Mouse (Mus musculus) MEL (cell line): ENCODE measurements at regions not wholly inside any gene's neighbourhood (a gene's known extent, or its start where the extent isn't known, plus 50 kb on each side); places are given as distances from the start of the nearest gene placed in this dataset.
A peak's percentile ranks its signal among the peaks of the same experiment; 100 is the strongest.

ENCODE experiments used
- DNase-seq: peaks from one replicate; pipeline ENCODE4 v3.0.0; 2011; ENCODE audit warnings: low read depth, low spot score
- H3K27ac ChIP-seq: 2 replicates; pipeline ENCODE4 v1.5.1; 2012; ENCODE audit warnings: low read depth, mild to moderate bottlenecking, control low read depth, low read length, moderate library complexity; ENCODE audit not compliant: control insufficient read depth
- H3K27me3 ChIP-seq, 2 experiments: fragments of 150-350 bp in 1 of 2; sonication (generic) in 1 of 2; 2 replicates each; pipeline ENCODE4 v1.6.1; 2012; ENCODE audit warnings: low read length in 2 of 2, mild to moderate bottlenecking in 2 of 2, improper control_type of control experiment in 1 of 2, moderate library complexity in 1 of 2; ENCODE audit not compliant: insufficient read depth in 2 of 2, control insufficient read depth in 1 of 2
- H3K36me3 ChIP-seq, 2 experiments: 2 replicates each; pipeline ENCODE4 v1.6.1; 2012 to 2014; ENCODE audit warnings: low read length in 2 of 2, improper control_type of control experiment in 1 of 2, inconsistent platforms in 1 of 2, mild to moderate bottlenecking in 1 of 2; ENCODE audit not compliant: insufficient read depth in 2 of 2, control insufficient read depth in 1 of 2
- H3K4me1 ChIP-seq, 2 experiments: fragments of 150-350 bp in 1 of 2; sonication (generic) in 1 of 2; 2 replicates each; pipeline ENCODE4 v1.6.1; 2012; ENCODE audit warnings: low read length in 2 of 2, improper control_type of control experiment in 1 of 2, mild to moderate bottlenecking in 1 of 2; ENCODE audit not compliant: insufficient read depth in 2 of 2, control insufficient read depth in 1 of 2
- H3K4me3 ChIP-seq, 2 experiments: fragments of 150-350 bp in 1 of 2; sonication (generic) in 1 of 2; 2 replicates each; pipeline ENCODE4 v1.5.1; 2012; ENCODE audit warnings: low read depth in 2 of 2, low read length in 2 of 2, mild to moderate bottlenecking in 2 of 2, moderate library complexity in 2 of 2, control low read depth in 1 of 2, improper control_type of control experiment in 1 of 2; ENCODE audit not compliant: control insufficient read depth in 1 of 2, insufficient read depth in 1 of 2
- H3K79me2 ChIP-seq: 2 replicates; pipeline ENCODE4 v1.6.1; 2012; ENCODE audit warnings: mild to moderate bottlenecking, low read length, moderate library complexity; ENCODE audit not compliant: control insufficient read depth, poor library complexity, insufficient read depth
- H3K9ac ChIP-seq: 2 replicates; pipeline ENCODE4 v1.6.1; 2012; ENCODE audit warnings: low read depth, mild to moderate bottlenecking, control low read depth, low read length, moderate library complexity; ENCODE audit not compliant: control insufficient read depth, poor library complexity, severe bottlenecking
- H3K9me3 ChIP-seq: fragments of 150-350 bp; sonication (generic); replicated peaks from 2 replicates; pipeline ENCODE4 v1.6.1; 2012; ENCODE audit warnings: mild to moderate bottlenecking, low read length, improper control_type of control experiment, moderate library complexity; ENCODE audit not compliant: insufficient read depth
- CHD1 ChIP-seq: IDR thresholded peaks from 2 replicates; pipeline ENCODE4 v1.6.1; 2012; ENCODE audit warnings: low read depth, mild to moderate bottlenecking, inconsistent platforms, low read length, improper control_type of control experiment
- CTCF ChIP-seq, 3 experiments: IDR thresholded peaks in 2 of 3; conservative IDR thresholded peaks in 1 of 3; 2 replicates each; pipeline ENCODE4 v1.5.1; 2011 to 2012; ENCODE audit warnings: low read length in 3 of 3, low read depth in 2 of 3, mild to moderate bottlenecking in 2 of 3, improper control_type of control experiment in 1 of 3, inconsistent platforms in 1 of 3, mixed read lengths in 1 of 3, moderate library complexity in 1 of 3; ENCODE audit not compliant: control insufficient read depth in 1 of 3, insufficient read depth in 1 of 3, poor library complexity in 1 of 3, severe bottlenecking in 1 of 3
- ELF1 ChIP-seq: IDR thresholded peaks from 2 replicates; pipeline ENCODE4 v1.6.1; 2014; ENCODE audit warnings: low read depth, mild to moderate bottlenecking, inconsistent platforms, low read length, improper control_type of control experiment, moderate library complexity
- EP300 ChIP-seq, 2 experiments: IDR thresholded peaks; 2 replicates each; pipeline ENCODE4 v1.6.1; 2011; ENCODE audit warnings: improper control_type of control experiment in 2 of 2, low read length in 2 of 2, low read depth in 1 of 2, mild to moderate bottlenecking in 1 of 2
- GABPA ChIP-seq: IDR thresholded peaks from 2 replicates; pipeline ENCODE4 v1.6.1; 2012; ENCODE audit warnings: low read depth, mild to moderate bottlenecking, inconsistent platforms, low read length, improper control_type of control experiment, moderate library complexity
- KAT2A ChIP-seq: conservative IDR thresholded peaks from 2 replicates; pipeline ENCODE4 v1.6.1; 2012; ENCODE audit warnings: low read depth, low read length, improper control_type of control experiment, inconsistent platforms
- MAFK ChIP-seq: IDR thresholded peaks from 2 replicates; pipeline ENCODE4 v1.6.1; 2011; ENCODE audit warnings: low read depth, mild to moderate bottlenecking, low read length, improper control_type of control experiment, borderline replicate concordance
- MEF2A ChIP-seq: IDR thresholded peaks from 2 replicates; pipeline ENCODE4 v1.6.1; 2014; ENCODE audit warnings: low read depth, mild to moderate bottlenecking, inconsistent platforms, low read length, improper control_type of control experiment; ENCODE audit not compliant: poor library complexity, insufficient replicate concordance, severe bottlenecking; ENCODE audit errors: extremely low read depth
- MYB ChIP-seq: IDR thresholded peaks from 2 replicates; pipeline ENCODE4 v1.6.1; 2011; ENCODE audit warnings: mild to moderate bottlenecking, low read depth, low read length, improper control_type of control experiment
- MYC ChIP-seq: IDR thresholded peaks from 2 replicates; pipeline ENCODE4 v1.6.1; 2011; ENCODE audit warnings: low read depth, mild to moderate bottlenecking, low read length, improper control_type of control experiment, moderate library complexity
- NELFE ChIP-seq: IDR thresholded peaks from 2 replicates; pipeline ENCODE4 v1.6.1; 2011; ENCODE audit warnings: low read depth, low read length, improper control_type of control experiment
- POLR2A ChIP-seq, 2 experiments: IDR thresholded peaks; 2 replicates each; pipeline ENCODE4 v1.6.1; 2011 to 2012; ENCODE audit warnings: low read length in 2 of 2, mild to moderate bottlenecking in 2 of 2, control low read depth in 1 of 2, improper control_type of control experiment in 1 of 2, low read depth in 1 of 2, moderate library complexity in 1 of 2; ENCODE audit not compliant: control insufficient read depth in 1 of 2, insufficient read depth in 1 of 2, poor library complexity in 1 of 2
- SIN3A ChIP-seq: IDR thresholded peaks from 2 replicates; pipeline ENCODE4 v1.6.1; 2012; ENCODE audit warnings: low read length, improper control_type of control experiment, inconsistent platforms
- TAL1 ChIP-seq: IDR thresholded peaks from 2 replicates; pipeline ENCODE4 v1.6.1; 2012; ENCODE audit warnings: mild to moderate bottlenecking, inconsistent platforms, low read length, moderate library complexity, mixed read lengths
- TCF12 ChIP-seq: IDR thresholded peaks from 2 replicates; pipeline ENCODE4 v1.6.1; 2014; ENCODE audit warnings: low read depth, mild to moderate bottlenecking, inconsistent platforms, low read length, improper control_type of control experiment, moderate library complexity
- UBTF ChIP-seq: IDR thresholded peaks from 2 replicates; pipeline ENCODE4 v1.6.1; 2012; ENCODE audit warnings: low read depth, mild to moderate bottlenecking, inconsistent platforms, low read length, improper control_type of control experiment, moderate library complexity, borderline replicate concordance; ENCODE audit not compliant: insufficient read depth
- USF1 ChIP-seq: IDR thresholded peaks from 2 replicates; pipeline ENCODE4 v1.6.1; 2014; ENCODE audit warnings: low read depth, mild to moderate bottlenecking, inconsistent platforms, low read length, improper control_type of control experiment, moderate library complexity
- USF2 ChIP-seq, 2 experiments: IDR thresholded peaks; 2 replicates each; pipeline ENCODE4 v1.6.1; 2011 to 2012; ENCODE audit warnings: improper control_type of control experiment in 2 of 2, low read length in 2 of 2, borderline replicate concordance in 1 of 2, inconsistent platforms in 1 of 2, low read depth in 1 of 2, mild to moderate bottlenecking in 1 of 2; ENCODE audit not compliant: insufficient read depth in 1 of 2

DNA sequence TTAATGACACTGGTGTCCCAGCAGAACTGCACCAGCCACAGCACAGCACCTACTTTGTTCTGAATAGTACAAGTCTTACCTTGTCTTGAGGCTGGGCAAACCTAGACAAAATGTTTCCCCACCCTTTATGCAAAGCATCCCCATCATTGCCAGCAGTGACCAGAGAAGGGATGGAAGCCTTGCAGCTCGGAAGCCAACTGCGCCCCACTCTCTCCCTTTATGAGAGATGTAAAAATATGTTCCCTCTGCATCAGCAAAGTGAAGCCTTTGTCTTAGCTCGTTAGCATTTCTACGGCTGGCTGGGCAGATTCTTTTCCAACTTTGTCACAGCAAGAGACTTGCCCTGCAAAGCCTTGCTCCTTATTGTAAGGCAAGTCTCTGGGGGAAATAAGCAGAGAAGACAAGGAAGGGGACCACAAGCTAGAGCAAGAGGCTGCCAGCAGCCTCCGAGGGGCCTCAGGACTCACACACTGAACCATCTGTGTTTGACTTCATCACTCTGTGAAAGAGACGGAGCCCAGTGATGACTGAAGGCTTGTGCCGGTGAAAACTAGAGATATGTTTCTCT, 206.5 kb upstream of the Egln3 start:
- no peaks in the 10 kb centered on the region; a peak in 1 of 4 replicates for H3K4me1 ChIP-seq

GRCm38 (mm10) chr12:54408906-54409305, 205.2 kb upstream of the Egln3 start:
- Histone ChIP-seq H3K27me3 (peaks cover 1 to 3% of the 10 kb centered on the region in 2 experiments), H3K27ac (no peak overlapping the region), H3K79me2 (no peaks in the 10 kb centered on the region), H3K9ac (no peak overlapping the region), H3K9me3 (no peaks in the 10 kb centered on the region), H3K4me1 (no peaks in the 10 kb centered on the region), H3K4me3 (no peak overlapping the region), H3K36me3 (no peaks in the 10 kb centered on the region)
- DNase-seq = no peak
- no peak for TF ChIP-seq TCF12

More for the DNA sequence above, 206.5 kb upstream of the Egln3 start:
- DNase-seq = no peak
- TF ChIP-seq MYB (no peak), MYC (no peak)
- no peak overlapping the region for H3K27ac ChIP-seq
- H3K27me3 ChIP-seq = peaks cover 1 to 3% of the 10 kb centered on the region in 2 experiments
- H3K4me3 ChIP-seq = no peak overlapping the region
- no peaks in the 10 kb centered on the region for H3K36me3 ChIP-seq
- H3K9me3 ChIP-seq = no peaks in the 10 kb centered on the region
- no peaks in the 10 kb centered on the region for H3K79me2 ChIP-seq
- H3K9ac ChIP-seq = no peak overlapping the region

DNA sequence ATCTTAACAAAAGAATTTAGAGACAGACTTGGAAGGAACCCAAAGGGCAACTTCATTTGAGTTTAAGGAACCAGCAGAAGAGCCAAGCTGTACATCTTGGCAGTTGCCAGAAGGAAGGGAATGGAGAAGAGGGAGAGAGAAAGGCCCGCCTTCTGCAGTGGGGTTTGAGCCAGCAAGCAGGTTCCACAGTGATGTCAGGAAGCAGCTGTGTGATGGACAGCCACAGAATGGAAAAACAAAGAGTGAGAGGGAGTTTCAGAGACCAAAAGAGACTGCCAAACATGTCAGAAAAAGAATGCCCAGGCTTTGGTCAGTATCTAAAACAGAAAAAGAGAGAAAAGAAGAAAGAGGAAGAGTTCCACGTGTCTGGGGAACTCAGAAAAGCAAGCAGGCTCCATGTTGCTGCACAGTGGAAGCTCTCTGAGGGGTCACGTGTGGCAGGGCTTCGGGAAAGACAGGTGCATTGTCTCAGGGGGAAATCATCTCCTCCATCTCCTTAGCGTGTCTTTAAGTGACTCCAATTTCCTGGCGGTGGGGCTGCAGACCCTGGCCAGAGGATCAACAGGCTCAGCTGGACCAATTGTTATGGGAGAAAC, 203.7 kb upstream of the Egln3 start:
- TF ChIP-seq USF1 (0 out of 2 replicates have a peak, but pooled peaks have one; percentile 26), MAFK (no peak)
- no peak for DNase-seq
- no peaks in the 10 kb centered on the region for H3K9me3 ChIP-seq
- peaks cover 1 to 3% of the 10 kb centered on the region in 2 experiments; a peak in 3 of 4 replicates for H3K27me3 ChIP-seq
- H3K27ac ChIP-seq = no peak overlapping the region
- no peaks in the 10 kb centered on the region for H3K79me2 ChIP-seq
- H3K4me3 ChIP-seq = no peak overlapping the region
- H3K9ac ChIP-seq = no peak overlapping the region
- H3K4me1 ChIP-seq = no peaks in the 10 kb centered on the region
- no peaks in the 10 kb centered on the region for H3K36me3 ChIP-seq

DNA sequence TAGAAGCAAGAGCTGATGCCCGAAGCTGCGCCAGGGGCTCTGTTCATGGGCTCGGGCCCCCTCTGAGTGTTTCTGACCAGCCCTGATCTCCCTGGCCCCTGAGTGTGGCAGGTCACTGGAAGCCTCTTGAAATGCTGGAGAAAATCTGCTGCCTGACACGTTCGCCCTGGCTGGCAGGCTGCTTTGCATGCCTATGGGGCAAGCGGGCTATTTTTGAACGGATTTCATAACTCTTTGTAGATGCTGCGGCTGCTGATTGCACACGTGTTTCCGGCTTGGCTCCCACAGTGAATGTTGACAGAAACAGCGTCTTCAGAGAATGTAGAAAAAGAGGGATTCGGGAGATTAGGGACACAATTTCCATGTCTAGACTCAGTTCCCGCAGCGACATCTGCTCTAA, 201.4 kb upstream of the Egln3 start:
- no peak overlapping the region for H3K27ac ChIP-seq
- no peaks in the 10 kb centered on the region for H3K36me3 ChIP-seq
- DNase-seq = no peak
- peaks cover 1 to 2% of the 10 kb centered on the region in 2 experiments; a peak in 2 of 4 replicates for H3K27me3 ChIP-seq
- H3K9ac ChIP-seq = no peak overlapping the region
- H3K9me3 ChIP-seq = no peaks in the 10 kb centered on the region
- no peaks in the 10 kb centered on the region for H3K4me1 ChIP-seq
- H3K4me3 ChIP-seq = no peak overlapping the region
- H3K79me2 ChIP-seq = no peaks in the 10 kb centered on the region
- TF ChIP-seq MYB (no peak), USF2 (IDR thresholded peaks at IDR 0.05; ENCODE audit: borderline replicate concordance in 1 of 2, insufficient read depth in 1 of 2, low read depth in 1 of 2, low read length in 2 of 2) (no peak), CHD1 (no peak), MEF2A (no peak), POLR2A (IDR thresholded peaks at IDR 0.05; ENCODE audit: control insufficient read depth in 1 of 2, insufficient read depth in 1 of 2, low read depth in 1 of 2, low read length in 2 of 2, poor library complexity in 1 of 2) (no peak), KAT2A (no peak), UBTF (no peak), TAL1 (no peak), EP300 (IDR thresholded peaks at IDR 0.05; ENCODE audit: low read depth in 1 of 2, low read length in 2 of 2) (no peak), CTCF (IDR thresholded peaks at IDR 0.05 in 2 of 3, conservative IDR thresholded peaks at IDR 0.05 in 1 of 3; ENCODE audit: control insufficient read depth in 1 of 3, insufficient read depth in 1 of 3, low read depth in 2 of 3, low read length in 3 of 3, poor library complexity in 1 of 3, severe bottlenecking in 1 of 3) (no peak), SIN3A (no peak), MYC (no peak), ELF1 (no peak), GABPA (no peak), NELFE (no peak)
